Comparison of ENCODE assay signal across 28 mouse cellular contexts in genomic region chr10:75307130-75307529, GRCm38 (mm10). TPM values are rescaled to one million over a fixed set of nuclear protein-coding genes. Genes with fewer than 3 reads are reported as not detected.
DNase-seq lines count a peak whose midpoint lies in the region; ATAC-seq and TF ChIP-seq lines count a peak whose summit lies in the region.
"Had no signal": no experiment of that assay in that cellular context is flagged by ENCODE, and none has a peak within 500 bp of the region (broad histone marks: within the 10 kb centered on the region; RNA-seq: fewer than 3 reads in every experiment).

No protein-coding gene starts in this region.

- H3K27ac ChIP-seq in heart, embryonic 10.5 days: peak overlapping the region; percentile 7; the same call in 1 of the 2 replicates
- no peak overlapping the region for H3K27ac ChIP-seq in liver, embryonic 12.5 days
- no peak overlapping the region for H3K27ac ChIP-seq in liver, embryonic 14.5 days
- H3K27ac ChIP-seq: embryonic facial prominence, embryonic 13.5 days; embryonic facial prominence, embryonic 15.5 days; forebrain, embryonic 10.5 days; forebrain, embryonic 12.5 days had no signal

- peak; percentile 44 for ATAC-seq in liver, embryonic 12.5 days
- ATAC-seq in liver, embryonic 14.5 days (ENCODE audit: insufficient read depth): peak; percentile 65
- peak; percentile 55 for ATAC-seq in megakaryocyte-erythroid progenitor cell, adult 5-6 weeks (replicated peaks; ENCODE audit: low FRiP score, low TSS enrichment, poor library complexity, severe bottlenecking)
- ATAC-seq: CD4-positive, CD25-positive, alpha-beta regulatory T cell, adult 4 months; forebrain, embryonic 14.5 days had no signal

- 89% methylated on average over 7 of the region's 7 CpGs for WGBS in heart, embryonic 10.5 days
- WGBS in liver, embryonic 12.5 days (ENCODE audit: insufficient replicate concordance): 32% methylated on average over 7 of the region's 7 CpGs
- 18% methylated on average over 7 of the region's 7 CpGs for WGBS in liver, embryonic 14.5 days (ENCODE audit: insufficient replicate concordance)

- H3K9me3 ChIP-seq in heart, embryonic 10.5 days: no peaks in the 10 kb centered on the region
- H3K9me3 ChIP-seq in liver, embryonic 12.5 days (replicated peaks): no peaks in the 10 kb centered on the region
- H3K9me3 ChIP-seq in liver, embryonic 14.5 days (ENCODE audit: control insufficient read depth, low read length): no peaks in the 10 kb centered on the region
- H3K9me3 ChIP-seq: embryonic facial prominence, embryonic 13.5 days; embryonic facial prominence, embryonic 15.5 days; forebrain, embryonic 10.5 days; forebrain, embryonic 12.5 days; G1E had no signal

- no peak for TF ChIP-seq CTCF in liver, embryonic 14.5 days (IDR thresholded peaks at IDR 0.05; ENCODE audit: low read depth)

- H3K4me3 ChIP-seq in heart, embryonic 10.5 days: no peak overlapping the region
- H3K4me3 ChIP-seq in liver, embryonic 12.5 days: no peak overlapping the region
- no peak overlapping the region for H3K4me3 ChIP-seq in liver, embryonic 14.5 days (ENCODE audit: insufficient read depth in 1 of 2, low read depth in 2 of 2, low read length in 2 of 2)
- H3K4me3 ChIP-seq: embryonic facial prominence, embryonic 13.5 days; embryonic facial prominence, embryonic 15.5 days; erythroblast, embryonic 14.5 days; forebrain, embryonic 10.5 days; forebrain, embryonic 12.5 days had no signal

- no peak overlapping the region for H3K9ac ChIP-seq in liver, embryonic 12.5 days
- H3K9ac ChIP-seq in liver, embryonic 14.5 days (replicated peaks): no peak overlapping the region
- H3K9ac ChIP-seq: embryonic facial prominence, embryonic 13.5 days; embryonic facial prominence, embryonic 15.5 days; forebrain, embryonic 12.5 days had no signal

- peaks cover 42% of the 10 kb centered on the region for H3K4me1 ChIP-seq in heart, embryonic 10.5 days
- peaks cover 50% of the 10 kb centered on the region for H3K4me1 ChIP-seq in liver, embryonic 12.5 days
- peaks cover 0 to 31% of the 10 kb centered on the region in 2 experiments for H3K4me1 ChIP-seq in liver, embryonic 14.5 days (replicated peaks; ENCODE audit: control insufficient read depth in 2 of 2, insufficient read depth in 2 of 2, low read length in 1 of 2)
- H3K4me1 ChIP-seq: embryonic facial prominence, embryonic 13.5 days; embryonic facial prominence, embryonic 15.5 days had no signal

- TF ChIP-seq EP300 in liver, embryonic 14.5 days (IDR thresholded peaks at IDR 0.05; ENCODE audit: low read depth): peak; percentile 35; the same call in 1 of the 2 replicates

- H3K27me3 ChIP-seq in heart, embryonic 10.5 days (ENCODE audit: insufficient read depth, poor library complexity, severe bottlenecking): no peaks in the 10 kb centered on the region
- no peaks in the 10 kb centered on the region for H3K27me3 ChIP-seq in liver, embryonic 12.5 days (replicated peaks)
- H3K27me3 ChIP-seq in liver, embryonic 14.5 days (ENCODE audit: control insufficient read depth, insufficient read depth, low read length): no peaks in the 10 kb centered on the region
- H3K27me3 ChIP-seq: CH12.LX; embryonic facial prominence, embryonic 13.5 days; embryonic facial prominence, embryonic 15.5 days; forebrain, embryonic 12.5 days had no signal

- H3K4me2 ChIP-seq in liver, embryonic 12.5 days: no peak overlapping the region
- H3K4me2 ChIP-seq in liver, embryonic 14.5 days (ENCODE audit: low read depth): no peak overlapping the region
- H3K4me2 ChIP-seq: embryonic facial prominence, embryonic 13.5 days; embryonic facial prominence, embryonic 15.5 days; forebrain, embryonic 12.5 days had no signal

- DNase-seq in heart, embryonic 10.5 days (ENCODE audit: low spot score): no peak
- DNase-seq in heart, adult 9 months (ENCODE audit: low spot score in 2 of 2): no peak
- DNase-seq in liver: no peak
- no peak for DNase-seq in liver, embryonic 14.5 days (ENCODE audit: low read depth in 3 of 3, low spot score in 3 of 3)
- DNase-seq in layer of hippocampus, postnatal 14 days (ENCODE audit: low spot score in 2 of 2): no peak
- DNase-seq in urinary bladder, adult 18-20 months (ENCODE audit: low spot score in 2 of 2): no peak
- DNase-seq: adrenal gland, adult 2 months; adrenal gland, postnatal 10 days; adrenal gland, postnatal 25 days; B cell, adult 2 months; cerebellum, adult 11 months; cerebellum, adult 18-20 months; cerebellum, adult 8-10 months; cerebellum, adult 9-11 months; cerebellum, postnatal 14 days; cerebellum, postnatal 36 days; embryo, embryonic 11 days had no signal

- H3K36me3 ChIP-seq in heart, embryonic 10.5 days: peaks cover 55% of the 10 kb centered on the region
- peaks cover 59% of the 10 kb centered on the region for H3K36me3 ChIP-seq in liver, embryonic 12.5 days
- H3K36me3 ChIP-seq in liver, embryonic 14.5 days (replicated peaks; ENCODE audit: control insufficient read depth, insufficient read depth, low read depth): no peaks in the 10 kb centered on the region; the same call in 1 of the 2 replicates

RNA-seq across cellular contexts. Expression of gene Adora2a, which starts 9.5 kb away (rescaled TPM):
- 3.5 and 3.6 TPM in 2 replicates for polyA plus RNA-seq in heart, embryonic 10.5 days (2016; fragmentation: Nextera tagmentation; extraction: Ambion mirVana)
- 2.3 and 3.1 TPM in 2 replicates for polyA plus RNA-seq in liver, embryonic 12.5 days (2016; fragmentation: Nextera tagmentation; extraction: Ambion mirVana)
- polyA plus RNA-seq in liver, embryonic 14.5 days (2012; rRNA removed): 1.5 and 1.7 TPM in 2 replicates
- polyA plus RNA-seq in liver, embryonic 14.5 days (2014; fragmentation: Nextera tagmentation; extraction: Ambion mirVana): 1.9 and 2.3 TPM in 2 replicates
- 0.09 and 0.67 TPM in 2 replicates for total RNA-seq in megakaryocyte-erythroid progenitor cell, adult 5-6 weeks (2014; fragmentation: Nextera tagmentation)
- 0.28 and 0.88 TPM in 2 replicates for total RNA-seq in megakaryocyte-erythroid progenitor cell, adult 5-6 weeks (2017)
- total RNA-seq in layer of hippocampus, postnatal 14 days (2021): 1 to 10 TPM; 3.2 to 5.1 TPM
- polyA plus RNA-seq: erythroblast, embryonic 14.5 days had no signal
